Mouse (Mus musculus) adipocyte (in vitro differentiated cells): ENCODE measurements around the gene Gp1ba.

ENCODE experiments used
- DNase-seq: peaks from one replicate; pipeline ENCODE4 v3.0.0-alpha.2; 2016; ENCODE audit warnings: low spot score

The Gp1ba gene

GRCm38 (mm10) chr11:70653345-70654197 is 14.6 kb downstream of the Gp1ba start:
- DNase-seq: peak; percentile 53

- peak; percentile 91 for DNase-seq
Observed at GRCm38 (mm10) chr11:70654198-70654922, 15.4 kb downstream of the Gp1ba start, which contains the start of gene Pfn1. Pfn1 (minus strand) TSS chr11:70654644.

GRCm38 (mm10) chr11:70654923-70655570 is 16.1 kb downstream of the Gp1ba start:
- peak; percentile 79 for DNase-seq

- DNase-seq: peak; percentile 46
Observed at GRCm38 (mm10) chr11:70655571-70656455, 16.9 kb downstream of the Gp1ba start.

GRCm38 (mm10) chr11:70656456-70656927 is 17.6 kb downstream of the Gp1ba start:
- peak; percentile 38 for DNase-seq

- DNase-seq: no peak
Observed at GRCm38 (mm10) chr11:70656964-70657363, 18.0 kb downstream of the Gp1ba start, which contains the start of gene Eno3. Eno3 (plus strand) TSS chr11:70657202.

- DNase-seq: no peak
Observed at GRCm38 (mm10) chr11:70657573-70657972, 18.7 kb downstream of the Gp1ba start.

- DNase-seq: no peak
Observed at GRCm38 (mm10) chr11:70657991-70658390, 19.1 kb downstream of the Gp1ba start.

- no peak for DNase-seq
Observed at GRCm38 (mm10) chr11:70658521-70658920, 19.6 kb downstream of the Gp1ba start.

GRCm38 (mm10) chr11:70658942-70659341 is 20.0 kb downstream of the Gp1ba start:
- no peak for DNase-seq

- no peak for DNase-seq
Observed at GRCm38 (mm10) chr11:70660571-70660970, 21.6 kb downstream of the Gp1ba start.

- DNase-seq: no peak
Observed at GRCm38 (mm10) chr11:70663101-70663500, 24.2 kb downstream of the Gp1ba start.

- no peak for DNase-seq
Observed at GRCm38 (mm10) chr11:70663957-70664356, 25.0 kb downstream of the Gp1ba start.

GRCm38 (mm10) chr11:70664741-70665140 is 25.8 kb downstream of the Gp1ba start:
- DNase-seq: no peak

- DNase-seq: no peak
Observed at GRCm38 (mm10) chr11:70666687-70667086, 27.8 kb downstream of the Gp1ba start.

GRCm38 (mm10) chr11:70667271-70668150 is 28.6 kb downstream of the Gp1ba start:
- DNase-seq: no peak

- no peak for DNase-seq
Observed at GRCm38 (mm10) chr11:70668335-70668770, 29.4 kb downstream of the Gp1ba start.

- DNase-seq: peak; percentile 99
Observed at GRCm38 (mm10) chr11:70668771-70669505, 30.0 kb downstream of the Gp1ba start, which contains the start of gene Spag7. Spag7 (minus strand) TSS chr11:70669416.

GRCm38 (mm10) chr11:70669582-70670345 is 30.8 kb downstream of the Gp1ba start:
- DNase-seq: peak; percentile 79
